Mouse (Mus musculus) left cerebral cortex, postnatal 14 days (tissue): ENCODE measurements around the gene Tmem19. TPM values are rescaled to one million over a fixed set of nuclear protein-coding genes. Genes with fewer than 3 reads are reported as not detected.

Experiments used
- total RNA-seq, 2 experiments: library from RNA; stranded (reverse); gene quantifications; 2 replicates each; pipeline ENCODE4 v1.2.3; 2021

Gene Tmem19
- total RNA-seq, 2 experiments from 2014 or later = 52.6 to 57.6 TPM

Other genes starting within 250 kb of the Tmem19 start
- gene Tph2, start 177.5 kb downstream of the Tmem19 start, total RNA-seq = 1 to 10 TPM; 1.4 to 1.6 TPM
- 10 to 100 TPM; 41.4 to 42.9 TPM for gene Tbc1d15, start 111.0 kb downstream of the Tmem19 start, total RNA-seq
- 10 to 100 TPM; 49.7 to 50.6 TPM for gene Rab21, start 46.9 kb downstream of the Tmem19 start, total RNA-seq
- gene Thap2, start 21.9 kb upstream of the Tmem19 start, total RNA-seq = 10 to 100 TPM; 10.7 to 13.1 TPM
- gene Zfc3h1, start 22.5 kb upstream of the Tmem19 start, total RNA-seq = 10 to 100 TPM; 50.9 to 52.6 TPM
- gene A930009A15Rik, start 207.5 kb upstream of the Tmem19 start, total RNA-seq = under 1 TPM; 0.57 to 0.72 TPM
- 1 to 10 TPM; 2.8 to 3.6 TPM for gene Lgr5, start 225.3 kb upstream of the Tmem19 start, total RNA-seq